Mouse (Mus musculus) brown adipose tissue, adult 24 weeks (tissue): Measurements from ENCODE around the gene Tomm20l. TPM values are rescaled to one million over a fixed set of nuclear protein-coding genes. Genes with fewer than 3 reads are reported as not detected.
"Not testable (repeated sequence)": the region's sequence is repeated elsewhere in the genome, so short reads cannot be mapped to it uniquely, and the experiment has no call there.

Experiments
- H3K27ac ChIP-seq: fragments of 200-500 bp; replicated peaks from 2 replicates; pipeline ENCODE4 v1.5.1; 2012; ENCODE audit warnings: low read depth, mild to moderate bottlenecking, low read length
- H3K4me1 ChIP-seq: fragments of 200-500 bp; 2 replicates; pipeline ENCODE4 v1.6.1; 2012; ENCODE audit warnings: low read length, mixed read lengths; ENCODE audit not compliant: control insufficient read depth, insufficient read depth, insufficient read length
- H3K4me3 ChIP-seq: fragments of 200-500 bp; 2 replicates; pipeline ENCODE4 v1.5.1; 2012; ENCODE audit warnings: low read depth, mild to moderate bottlenecking, low read length, moderate library complexity; ENCODE audit not compliant: insufficient read depth
- polyA plus RNA-seq: library from polyadenylated mRNA; stranded (reverse); fragments of >200 nt; gene quantifications from 2 replicates; pipeline ENCODE4 v1.2.4, GENCODE M21; 2012; ENCODE audit not compliant: missing spikeins, insufficient read depth, insufficient read length

The Tomm20l gene
- not detected in 2 replicates for polyA plus RNA-seq

GRCm38 (mm10) chr12:71111331-71111730 is at the start of gene Tomm20l:
Tomm20l (plus strand) TSS chr12:71111428.
- 0 out of 2 replicates have a peak, but pooled peaks cover 3% of the 10 kb centered on the region for H3K4me1 ChIP-seq
- H3K4me3 ChIP-seq, result peak within 1 kb of the TSS; percentile 5; the same call in 1 of the 2 replicates
- H3K27ac ChIP-seq, result no peak within 1 kb of the TSS

- no peak overlapping the region for H3K27ac ChIP-seq
- no peaks in the 10 kb centered on the region for H3K4me1 ChIP-seq
- H3K4me3 ChIP-seq, result no peak overlapping the region
These were observed 41.4 kb upstream of the Tomm20l start for GRCm38 (mm10) chr12:71069846-71070245.

GRCm38 (mm10) chr12:71072048-71072447 is 39.2 kb upstream of the Tomm20l start:
- no peak overlapping the region for H3K4me3 ChIP-seq
- H3K27ac ChIP-seq, result no peak overlapping the region
- H3K4me1 ChIP-seq, result no peaks in the 10 kb centered on the region

GRCm38 (mm10) chr12:71073113-71073730 is 38.0 kb upstream of the Tomm20l start:
- Histone ChIP-seq H3K4me3 (no peak overlapping the region), H3K27ac (no peak overlapping the region), H3K4me1 (no peaks in the 10 kb centered on the region)

- H3K27ac ChIP-seq, result no peak overlapping the region
- no peaks in the 10 kb centered on the region for H3K4me1 ChIP-seq
- no peak overlapping the region for H3K4me3 ChIP-seq
These were observed 24.9 kb upstream of the Tomm20l start for GRCm38 (mm10) chr12:71086331-71086730.

GRCm38 (mm10) chr12:71104275-71104674 is 7.0 kb upstream of the Tomm20l start:
- H3K27ac ChIP-seq, H3K4me3 ChIP-seq, H3K4me1 ChIP-seq: not testable (repeated sequence)

GRCm38 (mm10) chr12:71107216-71107771 is 3.9 kb upstream of the Tomm20l start:
- Histone ChIP-seq H3K4me1 (0 out of 2 replicates have a peak, but pooled peaks cover 3% of the 10 kb centered on the region), H3K27ac (no peak overlapping the region), H3K4me3 (no peak overlapping the region)

GRCm38 (mm10) chr12:71113074-71113473 is 1.8 kb downstream of the Tomm20l start:
- Histone ChIP-seq H3K4me3 (no peak overlapping the region), H3K27ac (no peak overlapping the region)

GRCm38 (mm10) chr12:71113675-71114288 is 2.6 kb downstream of the Tomm20l start:
- no peak overlapping the region for H3K27ac ChIP-seq
- H3K4me3 ChIP-seq, result no peak overlapping the region
- H3K4me1 ChIP-seq, result 0 out of 2 replicates have a peak, but pooled peaks cover 3% of the 10 kb centered on the region

More at GRCm38 (mm10) chr12:71113074-71113473, 1.8 kb downstream of the Tomm20l start:
- H3K4me1 ChIP-seq, result 0 out of 2 replicates have a peak, but pooled peaks cover 3% of the 10 kb centered on the region

GRCm38 (mm10) chr12:71116411-71116810 is 5.2 kb downstream of the Tomm20l start:
- no peak overlapping the region for H3K4me3 ChIP-seq
- no peaks in the 10 kb centered on the region for H3K4me1 ChIP-seq
- H3K27ac ChIP-seq, result no peak overlapping the region

GRCm38 (mm10) chr12:71122731-71123130 is 11.5 kb downstream of the Tomm20l start:
- H3K4me3 ChIP-seq, result no peak overlapping the region
- no peak overlapping the region for H3K27ac ChIP-seq
- no peaks in the 10 kb centered on the region for H3K4me1 ChIP-seq

- no peaks in the 10 kb centered on the region for H3K4me1 ChIP-seq
- no peak overlapping the region for H3K27ac ChIP-seq
- H3K4me3 ChIP-seq, result no peak overlapping the region
These were observed 12.1 kb downstream of the Tomm20l start for GRCm38 (mm10) chr12:71123286-71123685.

- Histone ChIP-seq H3K27ac (no peak overlapping the region), H3K4me1 (peaks cover 3% of the 10 kb centered on the region; the same call in 1 of the 2 replicates), H3K4me3 (peak overlapping the region; percentile 30; the same call in 1 of the 2 replicates)
These were observed 24.4 kb downstream of the Tomm20l start for GRCm38 (mm10) chr12:71135581-71135980.

- peak within 1 kb of the TSS; percentile 89 for H3K27ac ChIP-seq
- peaks cover 3% of the 10 kb centered on the region; the same call in 1 of the 2 replicates for H3K4me1 ChIP-seq
- peak within 1 kb of the TSS; percentile 98 for H3K4me3 ChIP-seq
These were observed 25.1 kb downstream of the Tomm20l start, which contains the start of the genes Timm9 and 2700049A03Rik for GRCm38 (mm10) chr12:71136130-71136973. Timm9 (minus strand) TSS chr12:71136684. 2700049A03Rik (plus strand) TSS chr12:71136848.
